Mouse (Mus musculus) yolk sac, embryonic 10.5 days (tissue): ENCODE data around the gene Gm4881.

Source experiments
- DNase-seq: peaks from one replicate; pipeline ENCODE4 v3.0.0-alpha.2; 2017; ENCODE audit warnings: low spot score

Gene Gm4881

GRCm38 (mm10) chr7:24944257-24944950 lies at the start of gene Gm4881:
Gm4881 (minus strand) TSS chr7:24944494.
- no peak for DNase-seq

GRCm38 (mm10) chr7:24993081-24993480 lies 48.8 kb upstream of the Gm4881 start:
- no peak for DNase-seq

GRCm38 (mm10) chr7:24990478-24990877 lies 46.2 kb upstream of the Gm4881 start:
- no peak for DNase-seq

GRCm38 (mm10) chr7:24987941-24988340 lies 43.6 kb upstream of the Gm4881 start:
- DNase-seq, result no peak

- DNase-seq, result no peak
These were observed 41.5 kb upstream of the Gm4881 start for GRCm38 (mm10) chr7:24985799-24986198.

GRCm38 (mm10) chr7:24984307-24984706 lies 40.0 kb upstream of the Gm4881 start:
- DNase-seq, result no peak

- no peak for DNase-seq
These were observed 39.1 kb upstream of the Gm4881 start for GRCm38 (mm10) chr7:24983396-24983795.

- DNase-seq, result no peak
These were observed 36.1 kb upstream of the Gm4881 start for GRCm38 (mm10) chr7:24980439-24980838.

GRCm38 (mm10) chr7:24978781-24979180 lies 34.5 kb upstream of the Gm4881 start:
- no peak for DNase-seq

GRCm38 (mm10) chr7:24974893-24975595 lies 30.8 kb upstream of the Gm4881 start:
- no peak for DNase-seq

GRCm38 (mm10) chr7:24973902-24974301 lies 29.6 kb upstream of the Gm4881 start:
- DNase-seq, result no peak

GRCm38 (mm10) chr7:24973208-24973607 lies 28.9 kb upstream of the Gm4881 start:
- no peak for DNase-seq

- peak; percentile 91 for DNase-seq
These were observed 27.9 kb upstream of the Gm4881 start, which contains the start of gene Rabac1 for GRCm38 (mm10) chr7:24971972-24972893. Rabac1 (minus strand) TSS chr7:24972754.

- peak; percentile 42 for DNase-seq
These were observed 27.1 kb upstream of the Gm4881 start for GRCm38 (mm10) chr7:24971261-24971971.

- DNase-seq, result no peak
These were observed 26.0 kb upstream of the Gm4881 start for GRCm38 (mm10) chr7:24970341-24970740.

GRCm38 (mm10) chr7:24969805-24970204 lies 25.5 kb upstream of the Gm4881 start:
- DNase-seq, result no peak

GRCm38 (mm10) chr7:24968463-24968862 lies 24.2 kb upstream of the Gm4881 start:
- DNase-seq, result no peak

- DNase-seq, result no peak
These were observed 23.7 kb upstream of the Gm4881 start for GRCm38 (mm10) chr7:24967966-24968365.

GRCm38 (mm10) chr7:24964897-24965535 lies 20.7 kb upstream of the Gm4881 start:
- DNase-seq, result peak; percentile 53

GRCm38 (mm10) chr7:24964288-24964687 lies 20.0 kb upstream of the Gm4881 start:
- no peak for DNase-seq

- no peak for DNase-seq
These were observed 10.9 kb upstream of the Gm4881 start for GRCm38 (mm10) chr7:24955226-24955625.
